Mouse (Mus musculus) kidney, adult 2 months (tissue): Measurements from ENCODE around the gene Srrm2.

Experiments
- CTCF ChIP-seq: fragments of 200-500 bp; conservative IDR thresholded peaks from 2 replicates; pipeline ENCODE4 v1.5.1; 2011; ENCODE audit warnings: low read depth, mild to moderate bottlenecking, control low read depth, low read length, moderate library complexity, mixed read lengths; ENCODE audit not compliant: insufficient read depth, insufficient read length
- POLR2A ChIP-seq: fragments of 200-500 bp; IDR thresholded peaks from one replicate; pipeline ENCODE4 v1.6.1; 2011; ENCODE audit warnings: low read depth, low read length, control low read depth

DNA sequence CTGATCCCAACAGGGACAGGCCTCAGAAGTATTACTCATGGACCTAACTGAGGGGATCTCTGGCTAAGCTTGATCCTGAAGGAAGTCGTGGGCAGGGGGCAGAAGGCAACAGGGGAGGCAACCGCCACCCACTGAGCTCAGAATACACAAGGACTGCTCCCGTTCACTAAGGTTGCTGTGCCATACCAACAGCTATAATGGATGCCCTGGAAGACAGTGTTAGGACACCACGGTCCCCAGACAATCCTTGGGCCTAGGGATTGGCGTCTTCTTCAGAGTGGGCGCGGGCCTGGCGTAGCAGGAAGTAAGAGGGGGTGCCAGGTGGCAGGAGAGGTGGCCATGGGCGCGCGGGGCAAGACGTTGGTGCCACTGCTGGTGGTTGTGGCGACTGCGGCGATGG, 77.4 kb downstream of the Srrm2 start, which contains the start of gene Prss21:
- TF ChIP-seq CTCF (no peak), POLR2A (no peak)
